Mouse (Mus musculus) liver, embryonic 14.5 days (tissue): ENCODE measurements around the gene Robo3.

Experiments
- CTCF ChIP-seq: IDR thresholded peaks from 2 replicates; pipeline ENCODE4 v1.5.1; 2016; ENCODE audit warnings: antibody characterized with exemption, low read depth, control low read depth
- EP300 ChIP-seq: IDR thresholded peaks from 2 replicates; pipeline ENCODE4 v1.6.1; 2016; ENCODE audit warnings: antibody characterized with exemption, low read depth

GRCm38 (mm10) chr9:37421239-37421638, 11.8 kb downstream of the Robo3 start:
- TF ChIP-seq CTCF (no peak), EP300 (no peak)
